Mouse (Mus musculus) heart, adult 2 months (tissue): ENCODE results near the gene Glud1.

Source experiments
- CTCF ChIP-seq: fragments of 200-600 bp; IDR thresholded peaks from 2 replicates; pipeline ENCODE4 v1.8.1; 2022; ENCODE audit warnings: antibody characterized with exemption, mild to moderate bottlenecking, moderate library complexity
- EP300 ChIP-seq: fragments of 200-500 bp; IDR thresholded peaks from 2 replicates; pipeline ENCODE4 v1.6.1; 2011; ENCODE audit warnings: low read depth, low read length, control low read depth; ENCODE audit not compliant: insufficient read depth
- POLR2A ChIP-seq: fragments of 200-500 bp; IDR thresholded peaks from 2 replicates; pipeline ENCODE4 v1.6.1; 2011; ENCODE audit warnings: mild to moderate bottlenecking, low read depth, low read length, control low read depth; ENCODE audit not compliant: insufficient read depth

DNA sequence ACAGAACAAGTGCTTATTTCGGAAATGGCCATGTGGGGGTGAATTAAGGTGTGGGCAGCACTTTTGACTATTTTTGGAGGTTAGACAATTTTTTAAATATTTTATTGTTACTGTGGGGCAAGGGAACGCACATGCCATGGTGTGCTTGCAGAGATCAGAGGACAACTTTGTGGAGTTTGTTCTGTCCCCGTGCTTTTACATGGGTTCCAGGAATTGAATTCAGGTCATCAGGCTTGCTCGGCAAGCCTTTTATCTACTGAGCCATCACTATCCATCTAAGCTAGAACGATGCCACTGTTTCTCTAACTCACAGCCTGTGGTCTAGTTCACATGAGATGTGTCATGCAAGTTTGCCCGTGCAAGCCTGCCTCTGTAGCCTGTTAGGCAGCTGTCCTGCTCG lies 37.8 kb downstream of the Glud1 start:
- TF ChIP-seq CTCF (no peak), POLR2A (no peak), EP300 (no peak)
